Mouse (Mus musculus): ENCODE data around the gene Sstr1. TPM values are rescaled to one million over a fixed set of nuclear protein-coding genes. Genes with fewer than 3 reads are reported as not detected.

The Sstr1 gene
- total and polyA plus RNA-seq, 3 experiments, result not detected

GRCm38 (mm10) chr12:58232489-58232888 lies 20.9 kb downstream of the Sstr1 start:
- no peaks in the 10 kb centered on the region for H3K4me1 ChIP-seq (ENCODE audit: insufficient read depth, low read depth, low read length)
- no peak overlapping the region for H3K4me3 ChIP-seq (ENCODE audit: low read depth, low read length)
- no peaks in the 10 kb centered on the region for H3K36me3 ChIP-seq (replicated peaks)
- TF ChIP-seq GATA2 (IDR thresholded peaks at IDR 0.05; ENCODE audit: borderline replicate concordance, low read depth, low read length) (no peak), CTCF (IDR thresholded peaks at IDR 0.05; ENCODE audit: low read depth, low read length) (no peak), POLR2AphosphoS5 (IDR thresholded peaks at IDR 0.05; ENCODE audit: insufficient replicate concordance, low read depth, low read length) (no peak), GATA1 (IDR thresholded peaks at IDR 0.05; ENCODE audit: borderline replicate concordance, low read length) (no peak), TAL1 (conservative IDR thresholded peaks at IDR 0.05; ENCODE audit: low read depth, low read length) (no peak)
- ATAC-seq (ENCODE audit: extremely low read depth, insufficient number of reproducible peaks, low FRiP score, poor library complexity, severe bottlenecking), result no peak
- no peak for DNase-seq (ENCODE audit: low spot score)
- no peaks in the 10 kb centered on the region for H3K27me3 ChIP-seq (ENCODE audit: insufficient read depth, low read length)
- peaks cover 2% of the 10 kb centered on the region; the same call in 1 of the 2 replicates for H3K9me3 ChIP-seq (replicated peaks)

DNA sequence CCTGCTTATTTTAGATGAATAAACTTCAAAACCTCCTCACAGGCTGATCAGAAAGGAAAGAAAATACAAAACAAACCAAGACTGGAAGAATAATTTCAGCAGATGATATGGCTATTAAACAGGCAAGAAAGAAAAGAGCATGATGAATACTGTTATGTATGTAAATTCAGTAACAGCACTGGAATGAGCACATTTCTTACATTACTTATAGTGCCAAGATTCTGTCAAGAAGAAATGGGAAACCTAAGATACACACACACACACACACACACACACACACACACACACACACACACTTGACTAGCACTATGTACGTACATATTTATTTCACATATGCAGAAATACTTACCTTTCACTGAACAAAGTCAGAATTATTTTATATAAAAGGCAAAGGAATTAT lies 40.3 kb downstream of the Sstr1 start:
- DNase-seq (ENCODE audit: low spot score), result no peak
- Histone ChIP-seq H3K27me3 (ENCODE audit: insufficient read depth, low read length) (no peaks in the 10 kb centered on the region), H3K4me1 (ENCODE audit: insufficient read depth, low read depth, low read length) (no peaks in the 10 kb centered on the region), H3K36me3 (replicated peaks) (no peaks in the 10 kb centered on the region), H3K4me3 (ENCODE audit: low read depth, low read length) (no peak overlapping the region), H3K9me3 (replicated peaks) (no peaks in the 10 kb centered on the region)
- no peak for ATAC-seq (ENCODE audit: extremely low read depth, insufficient number of reproducible peaks, low FRiP score, poor library complexity, severe bottlenecking)
- TF ChIP-seq GATA1 (IDR thresholded peaks at IDR 0.05; ENCODE audit: borderline replicate concordance, low read length) (no peak), GATA2 (IDR thresholded peaks at IDR 0.05; ENCODE audit: borderline replicate concordance, low read depth, low read length) (no peak), CTCF (IDR thresholded peaks at IDR 0.05; ENCODE audit: low read depth, low read length) (no peak)

Other genes starting within 250 kb of the Sstr1 start
- not detected in 2 replicates for gene Clec14a, start 57.5 kb downstream of the Sstr1 start, total RNA-seq (2014; fragmentation: Nextera tagmentation)
- 0.16 TPM in 1 of 2 replicates, not detected in the other for gene Clec14a, start 57.5 kb downstream of the Sstr1 start, total RNA-seq (2017)
- not detected in 2 replicates for gene Clec14a, start 57.5 kb downstream of the Sstr1 start, polyA plus RNA-seq (2012)

Data from G1E (cell line).